Mouse (Mus musculus) spleen, adult 2 months (tissue): ENCODE measurements around the gene Fbxo11.

Source experiments
- CTCF ChIP-seq: fragments of 200-500 bp; IDR thresholded peaks from 2 replicates; pipeline ENCODE4 v1.5.1; 2011; ENCODE audit warnings: mild to moderate bottlenecking, inconsistent platforms; ENCODE audit not compliant: insufficient read depth, insufficient read length, insufficient replicate concordance; ENCODE audit errors: extremely low read depth
- POLR2A ChIP-seq: fragments of 200-500 bp; IDR thresholded peaks from 2 replicates; pipeline ENCODE4 v1.6.1; 2011; ENCODE audit warnings: low read depth, low read length, inconsistent platforms

DNA sequence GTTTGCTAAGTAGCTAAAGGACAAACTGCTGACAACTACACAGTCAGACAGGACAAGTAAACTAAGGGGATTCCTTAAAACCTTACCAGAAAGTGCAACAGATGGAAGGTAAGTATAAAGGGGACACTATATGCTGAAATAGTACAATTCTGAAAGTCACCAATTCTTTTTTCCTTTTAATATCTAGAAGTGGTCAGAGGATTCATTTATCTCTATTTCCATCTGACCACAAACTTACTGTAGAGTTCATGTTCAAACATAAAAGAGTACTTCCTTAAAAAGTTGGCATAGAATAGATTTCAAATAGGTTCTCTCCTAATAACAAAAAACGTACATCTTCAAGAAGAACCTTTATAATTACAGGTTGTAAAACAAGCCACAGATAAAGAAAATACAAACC is 71.8 kb downstream of the Fbxo11 start:
- TF ChIP-seq CTCF (no peak), POLR2A (no peak)
